Mouse (Mus musculus) liver, embryonic 11.5 days (tissue): ENCODE data around the gene Hoxb7. TPM values are rescaled to one million over a fixed set of nuclear protein-coding genes. Genes with fewer than 3 reads are reported as not detected.

Source experiments
- ATAC-seq: fragments of 200-750 bp; cut with Nextera tagmentation; replicated peaks from 2 replicates; pipeline ENCODE4 v1.8.0; 2017; ENCODE audit warnings: moderate number of reproducible peaks, mild to moderate bottlenecking, moderate TSS enrichment, moderate library complexity; ENCODE audit not compliant: low FRiP score
- DNase-seq: peaks from one replicate; pipeline ENCODE4 v3.0.0-alpha.2; 2017; ENCODE audit warnings: low spot score
- H3K27ac ChIP-seq: fragments of 300-500 bp; sonication (generic); 2 replicates; pipeline ENCODE4 v1.5.1; 2014; ENCODE audit warnings: mild to moderate bottlenecking, low read depth, low read length, control low read depth
- H3K27me3 ChIP-seq: fragments of 300-500 bp; sonication (generic); replicated peaks from 2 replicates; pipeline ENCODE4 v1.6.1; 2014; ENCODE audit warnings: low read length, mixed read lengths; ENCODE audit not compliant: control insufficient read depth, insufficient read depth
- H3K36me3 ChIP-seq: fragments of 300-500 bp; sonication (generic); 2 replicates; pipeline ENCODE4 v1.6.1; 2014; ENCODE audit warnings: mild to moderate bottlenecking, low read length, moderate library complexity, mixed read lengths; ENCODE audit not compliant: control insufficient read depth, insufficient read depth
- H3K4me1 ChIP-seq: fragments of 300-500 bp; sonication (generic); replicated peaks from 2 replicates; pipeline ENCODE4 v1.6.1; 2014; ENCODE audit warnings: low read length, mixed read lengths; ENCODE audit not compliant: control insufficient read depth, insufficient read depth
- H3K4me2 ChIP-seq: fragments of 300-500 bp; sonication (generic); 2 replicates; pipeline ENCODE4 v1.6.1; 2014; ENCODE audit warnings: mild to moderate bottlenecking, control low read depth, moderate library complexity
- H3K4me3 ChIP-seq: fragments of 300-500 bp; sonication (generic); 2 replicates; pipeline ENCODE4 v1.5.1; 2014; ENCODE audit warnings: low read depth, low read length, control low read depth
- H3K9ac ChIP-seq: fragments of 300-500 bp; sonication (generic); 2 replicates; pipeline ENCODE4 v1.6.1; 2014; ENCODE audit warnings: low read depth, low read length, control low read depth
- H3K9me3 ChIP-seq: fragments of 300-500 bp; sonication (generic); 2 replicates; pipeline ENCODE4 v1.6.1; 2016; ENCODE audit warnings: low read length, inconsistent platforms, mixed read lengths; ENCODE audit not compliant: control insufficient read depth
- WGBS: fragments of 180-500 bp; shearing (Covaris S2); extraction: QIAGEN DNeasy Blood & Tissue Kit; methylation state at CpG from one replicate; pipeline ENCODE4 v1.1.7; 2014; 5-methylcytosine and 5-hydroxymethylcytosine counted together
- microRNA counts: library from miRNA; unstranded; fragments of <30 nt; microRNA quantifications from one replicate; lab custom pipeline; 2015
- microRNA-seq: library from miRNA; unstranded; fragments of <30 nt; microRNA quantifications from one replicate; pipeline ENCODE4, GENCODE M21; 2017; ENCODE audit warnings: borderline number of aligned reads
- polyA plus RNA-seq: library from polyadenylated mRNA; unstranded; fragments of >200 nt; fragmentation: Nextera tagmentation; extraction: Ambion mirVana; gene quantifications from 2 replicates; pipeline ENCODE4 v1.2.1, GENCODE M21; 2014

Hoxb7 gene
- polyA plus RNA-seq, 1 experiment from 2014 or later = 2.0 TPM

DNA sequence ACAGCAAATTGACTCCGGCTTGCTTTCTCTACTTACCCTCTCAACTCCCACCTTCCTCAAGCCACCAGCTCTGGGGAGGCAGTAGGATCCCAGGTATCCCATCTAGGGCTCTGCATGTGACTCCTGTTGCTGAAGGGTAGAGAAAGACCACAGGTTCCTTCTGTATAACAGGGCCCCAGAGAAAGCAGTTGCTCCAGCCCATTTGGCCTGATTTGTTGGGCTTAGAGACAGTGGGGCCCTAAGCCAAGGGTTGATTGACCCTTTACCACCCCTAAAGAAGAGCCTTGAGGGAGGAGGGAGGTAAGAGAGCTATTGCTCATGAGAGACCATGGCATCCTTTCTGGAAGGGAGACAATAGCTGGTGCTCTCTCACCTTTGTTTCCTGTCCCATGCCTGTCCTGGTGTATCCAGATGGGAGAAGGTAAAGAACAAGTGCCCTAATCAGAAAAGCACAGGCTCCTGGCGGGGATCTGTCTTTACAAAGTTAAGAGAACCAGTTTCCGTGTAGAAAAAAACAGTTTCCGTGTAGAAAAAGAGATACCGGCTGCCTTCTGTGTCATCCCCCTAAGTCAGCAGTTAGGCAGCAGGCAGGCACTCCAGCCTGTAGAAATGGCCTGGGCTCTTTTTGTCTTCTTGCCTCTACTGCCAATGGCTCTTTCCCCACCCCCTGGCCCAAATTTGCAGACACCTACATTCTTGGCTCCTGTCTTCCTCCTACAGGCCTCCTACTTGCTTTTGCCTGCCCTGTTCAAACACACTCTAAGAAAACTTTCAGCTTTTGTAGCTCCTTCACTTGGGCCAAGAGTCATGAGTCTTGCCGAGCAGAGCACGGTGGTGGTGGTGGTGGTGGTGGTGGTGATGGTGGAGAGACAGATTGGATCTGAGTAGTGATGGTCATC, 52.8 kb downstream of the Hoxb7 start:
- peaks cover 99% of the 10 kb centered on the region for H3K27me3 ChIP-seq
- H3K4me1 ChIP-seq = peaks cover 23% of the 10 kb centered on the region
- WGBS = 23% methylated on average over 7 of the region's 7 CpGs
- ATAC-seq (no peak), DNase-seq (no peak)
- H3K4me2 ChIP-seq = no peak overlapping the region
- H3K27ac ChIP-seq = peak overlapping the region; percentile 55; the same call in 1 of the 2 replicates
- no peak overlapping the region for H3K4me3 ChIP-seq
- H3K9me3 ChIP-seq = no peaks in the 10 kb centered on the region
- no peak overlapping the region for H3K9ac ChIP-seq
- H3K36me3 ChIP-seq = no peaks in the 10 kb centered on the region

MicroRNA genes within 50 kb of the gene (microRNA counts, 519-probe panel; counts per million panel counts)
- 5,487 counts per million, percentile 54 among the panel's probes with 10 or more counts for microRNA mmu-miR-10a (lab: Ali Mortazavi, UCI)
- microRNA mmu-miR-196a (lab: Ali Mortazavi, UCI) = not detected

Small RNA genes within 50 kb of the gene (microRNA-seq; reads per million reads assigned to microRNA genes)
- gene Mir10a = 18,660 reads per million, percentile 97 among the genes with 10 or more reads in this experiment
- gene Mir196a-1 = not detected

Other genes starting within 250 kb of the Hoxb7 start
- gene Ube2z, start 221.2 kb upstream of the Hoxb7 start, polyA plus RNA-seq = 26.7 and 27.1 TPM in 2 replicates
- gene Atp5g1, start 211.0 kb upstream of the Hoxb7 start, polyA plus RNA-seq = 943 and 994 TPM in 2 replicates
- gene Calcoco2, start 174.7 kb upstream of the Hoxb7 start, polyA plus RNA-seq = not detected in 2 replicates
- not detected in 2 replicates for gene Ttll6, start 152.8 kb upstream of the Hoxb7 start, polyA plus RNA-seq
- not detected in 2 replicates for gene Hoxb13, start 92.3 kb upstream of the Hoxb7 start, polyA plus RNA-seq
- gene Hoxb9, start 15.2 kb upstream of the Hoxb7 start, polyA plus RNA-seq = 0.26 and 0.49 TPM in 2 replicates
- 0.43 and 0.62 TPM in 2 replicates for gene Hoxb8, start 4.7 kb upstream of the Hoxb7 start, polyA plus RNA-seq
- 1.9 and 2.4 TPM in 2 replicates for gene Hoxb6, start 5.9 kb downstream of the Hoxb7 start, polyA plus RNA-seq
- gene Hoxb5, start 16.7 kb downstream of the Hoxb7 start, polyA plus RNA-seq = 3.7 and 4.5 TPM in 2 replicates
- 0.71 and 1.1 TPM in 2 replicates for gene Hoxb4, start 31.6 kb downstream of the Hoxb7 start, polyA plus RNA-seq
- gene Hoxb3, start 36.7 kb downstream of the Hoxb7 start, polyA plus RNA-seq = 0.97 and 1.3 TPM in 2 replicates
- gene Hoxb2, start 63.9 kb downstream of the Hoxb7 start, polyA plus RNA-seq = 11.2 and 11.3 TPM in 2 replicates
- gene Hoxb1, start 79.1 kb downstream of the Hoxb7 start, polyA plus RNA-seq = 0.73 and 0.85 TPM in 2 replicates
- gene Skap1, start 178.0 kb downstream of the Hoxb7 start, polyA plus RNA-seq = 0.45 and 0.58 TPM in 2 replicates